Mouse (Mus musculus) liver, embryonic 14.5 days (tissue): Measurements from ENCODE around the gene Rad51.

Source experiments
- CTCF ChIP-seq: IDR thresholded peaks from 2 replicates; pipeline ENCODE4 v1.5.1; 2016; ENCODE audit warnings: antibody characterized with exemption, low read depth, control low read depth
- EP300 ChIP-seq: IDR thresholded peaks from 2 replicates; pipeline ENCODE4 v1.6.1; 2016; ENCODE audit warnings: antibody characterized with exemption, low read depth

GRCm38 (mm10) chr2:119177384-119177939 lies 64.9 kb downstream of the Rad51 start:
- no peak for TF ChIP-seq CTCF
- no peak for TF ChIP-seq EP300
